Mouse (Mus musculus) urinary bladder, postnatal 10 days (tissue): ENCODE measurements around the gene Tlr3.

ENCODE experiments used
- DNase-seq: peaks from one replicate; pipeline ENCODE4 v3.0.0; 2022; ENCODE audit warnings: low spot score

Tlr3 gene

DNA sequence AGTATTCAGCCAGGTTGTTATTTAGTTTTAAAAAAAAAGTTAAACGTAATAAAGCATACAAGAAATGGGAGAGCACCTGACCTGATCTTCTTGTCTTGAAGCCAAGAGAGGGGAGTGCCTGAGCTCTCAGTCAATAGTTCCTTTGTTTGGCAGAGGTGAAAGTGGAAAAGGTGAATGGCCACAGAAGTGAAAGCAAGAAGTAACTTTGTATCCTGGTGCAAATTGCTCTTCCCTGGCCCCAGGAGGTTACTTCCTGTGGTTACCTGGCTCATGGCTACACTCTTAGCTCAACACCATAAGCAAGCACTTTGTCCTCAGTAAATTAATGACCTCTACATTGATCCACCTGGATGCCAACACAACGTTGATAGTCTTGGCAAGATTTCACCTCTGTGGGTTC lies at the start of gene Tlr3:
TSS of gene Tlr3 (minus strand) at position 199 of the 400 bp plus-strand sequence.
- no peak for DNase-seq

DNA sequence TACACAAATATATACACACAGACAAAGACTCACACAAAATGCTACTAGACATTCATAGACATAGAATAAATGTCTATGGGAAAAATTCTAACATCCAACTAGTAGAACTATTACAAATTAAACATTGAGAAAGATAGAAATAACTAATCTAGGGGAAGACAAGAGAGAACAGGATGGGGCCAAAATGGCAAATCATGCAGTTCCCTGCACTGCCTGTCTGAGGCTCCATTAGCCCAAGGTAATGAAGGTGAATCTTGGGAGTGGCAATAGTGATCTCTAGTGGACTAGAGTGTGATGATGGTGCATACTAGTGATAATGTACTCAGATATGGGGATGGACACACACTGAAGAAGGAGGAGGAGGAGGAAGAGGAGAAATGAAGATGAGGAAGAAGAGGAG lies 47.0 kb upstream of the Tlr3 start:
- no peak for DNase-seq

DNA sequence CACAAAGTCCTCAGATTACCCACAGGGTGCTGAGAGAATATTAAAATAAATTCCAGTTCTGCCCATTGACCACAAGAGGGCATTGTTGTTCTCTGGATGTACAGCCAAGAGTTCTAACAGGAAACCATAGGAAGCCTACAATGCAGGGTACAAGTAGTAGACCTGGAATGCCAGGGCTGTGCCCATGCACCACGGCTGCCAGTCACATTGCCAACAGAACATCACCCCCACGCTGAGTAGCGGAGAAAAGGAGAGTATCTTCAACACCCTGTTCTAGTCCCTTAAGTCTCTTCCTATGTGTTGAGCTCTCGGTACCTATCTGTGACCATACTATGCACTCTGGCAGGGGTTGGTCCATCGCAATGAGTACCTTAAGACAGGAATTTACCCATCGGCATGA lies 43.5 kb upstream of the Tlr3 start:
- DNase-seq, result no peak

DNA sequence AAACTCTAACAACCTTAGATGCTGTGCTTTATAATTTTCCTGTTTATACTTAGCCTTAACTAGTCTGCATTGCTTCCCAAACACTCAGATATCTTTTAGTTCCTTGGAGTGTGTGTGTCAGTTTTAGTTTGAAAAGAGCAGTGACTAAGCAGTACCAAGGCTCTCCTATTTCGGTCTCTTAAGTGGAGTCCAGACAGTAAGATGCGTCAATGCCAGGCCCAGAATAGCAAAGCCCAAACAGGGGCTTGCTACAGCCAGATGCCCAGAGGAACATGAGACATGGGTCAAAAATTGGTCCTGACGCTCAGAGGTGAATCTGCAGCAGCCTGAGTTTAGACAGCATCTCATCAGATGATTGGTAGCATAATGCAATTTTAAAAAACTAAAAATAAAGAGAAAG lies 41.2 kb upstream of the Tlr3 start:
- no peak for DNase-seq

DNA sequence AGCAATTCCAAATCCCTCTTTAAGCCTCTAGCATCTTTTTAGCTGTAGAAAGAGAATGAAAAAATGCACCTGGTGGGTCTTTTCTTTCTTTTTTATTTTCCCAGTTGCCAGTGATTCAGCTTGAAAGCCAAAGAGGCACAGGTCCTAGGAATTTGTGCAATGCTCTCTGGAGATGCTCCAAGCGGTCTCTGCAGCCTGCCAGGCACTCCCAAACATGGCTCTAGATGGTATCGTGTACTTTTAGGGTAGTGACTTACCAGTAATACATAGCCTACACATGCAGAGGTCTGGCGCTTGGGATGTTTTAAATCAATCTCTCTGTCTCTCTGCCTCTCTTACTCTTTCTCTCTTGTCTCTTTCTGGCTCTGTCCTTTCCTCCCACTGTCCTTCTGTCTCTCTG lies 38.0 kb upstream of the Tlr3 start:
- no peak for DNase-seq

DNA sequence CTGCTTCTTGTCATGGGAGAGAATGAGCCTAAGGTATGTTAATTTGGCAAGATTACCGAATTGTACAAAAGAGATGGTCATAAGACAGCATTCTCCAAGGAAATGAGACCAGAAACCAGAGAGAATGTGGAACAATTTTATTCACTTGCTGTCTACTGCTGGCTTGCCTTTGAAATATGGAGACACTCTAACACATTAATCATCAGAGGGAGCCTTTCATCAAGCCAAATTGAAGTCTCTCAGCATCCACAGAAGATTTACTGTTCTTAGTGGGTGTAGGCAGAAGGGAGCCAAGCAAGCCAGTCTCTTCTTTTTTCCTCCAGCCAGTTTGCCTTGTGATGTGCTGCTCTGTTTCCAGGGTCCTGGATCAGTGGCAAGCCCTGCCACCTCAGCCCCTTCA lies 37.4 kb upstream of the Tlr3 start:
- DNase-seq, result no peak

DNA sequence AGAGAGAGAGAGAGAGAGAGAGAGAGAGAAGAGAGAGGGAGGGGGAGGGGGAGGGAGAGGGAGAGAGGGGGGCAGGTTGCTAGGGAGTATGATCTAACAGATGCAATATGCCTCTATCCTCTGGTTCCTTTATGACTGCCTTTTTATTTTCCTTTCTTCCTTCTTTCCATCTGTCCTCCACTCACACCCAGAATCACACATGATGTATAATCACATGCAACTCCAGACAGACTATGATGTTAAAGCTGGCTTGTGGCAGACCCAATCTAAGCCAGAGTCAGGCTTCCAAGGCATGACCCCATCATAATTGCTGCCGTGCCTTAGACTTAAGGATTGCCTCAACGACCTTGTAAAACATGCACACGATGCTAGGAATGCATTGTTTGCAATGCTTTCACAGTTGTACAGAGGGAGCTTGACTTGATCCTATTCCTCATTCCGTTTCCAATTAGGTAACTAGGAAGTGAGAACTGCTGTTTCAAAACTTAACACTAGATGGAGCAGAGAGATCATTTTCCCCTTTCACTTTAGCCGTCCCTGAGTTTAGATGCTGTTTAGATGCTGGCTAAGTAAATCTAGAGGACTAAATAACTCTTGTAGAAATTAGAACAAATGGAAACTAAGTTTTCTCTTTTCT lies 28.1 kb upstream of the Tlr3 start:
- DNase-seq, result no peak

DNA sequence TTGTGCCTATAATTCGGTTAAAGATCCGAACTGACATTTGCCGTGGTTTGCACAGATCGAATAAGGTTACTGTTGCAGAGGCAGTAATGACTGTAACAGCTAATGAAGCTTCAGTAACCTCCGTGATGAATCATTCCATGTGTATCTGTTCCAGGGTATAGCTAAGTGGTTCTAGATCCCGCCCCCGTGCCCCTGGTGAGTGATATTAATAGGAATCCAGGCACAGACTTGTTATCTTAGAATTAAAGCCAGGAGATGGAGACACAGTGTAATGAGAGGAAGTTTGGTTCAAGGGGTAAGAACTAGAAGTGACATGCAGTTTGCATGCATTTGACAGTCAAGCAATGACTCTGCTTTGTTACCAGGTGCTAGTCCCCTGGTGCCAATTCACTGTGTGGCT lies 9.3 kb upstream of the Tlr3 start:
- no peak for DNase-seq

DNA sequence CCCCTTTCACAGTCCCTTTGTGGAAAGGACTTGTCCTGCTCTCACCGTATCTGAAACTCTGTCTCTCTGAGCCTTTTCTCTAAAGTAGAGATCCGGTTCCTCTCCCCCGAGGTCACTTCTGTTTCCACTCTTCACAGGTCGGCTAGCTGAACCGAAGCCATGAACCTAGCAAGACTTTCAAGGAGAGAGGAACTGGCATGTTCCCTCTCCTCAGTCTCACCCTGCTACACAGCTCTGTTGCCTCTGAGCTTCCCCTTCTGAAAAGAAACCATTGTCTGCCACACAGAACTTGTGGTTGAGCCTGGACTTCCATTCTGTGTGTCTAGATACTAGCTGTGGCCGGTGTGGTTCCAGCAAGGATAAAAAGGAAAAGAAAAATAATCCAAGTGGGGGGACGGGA lies 4.1 kb upstream of the Tlr3 start:
- no peak for DNase-seq

DNA sequence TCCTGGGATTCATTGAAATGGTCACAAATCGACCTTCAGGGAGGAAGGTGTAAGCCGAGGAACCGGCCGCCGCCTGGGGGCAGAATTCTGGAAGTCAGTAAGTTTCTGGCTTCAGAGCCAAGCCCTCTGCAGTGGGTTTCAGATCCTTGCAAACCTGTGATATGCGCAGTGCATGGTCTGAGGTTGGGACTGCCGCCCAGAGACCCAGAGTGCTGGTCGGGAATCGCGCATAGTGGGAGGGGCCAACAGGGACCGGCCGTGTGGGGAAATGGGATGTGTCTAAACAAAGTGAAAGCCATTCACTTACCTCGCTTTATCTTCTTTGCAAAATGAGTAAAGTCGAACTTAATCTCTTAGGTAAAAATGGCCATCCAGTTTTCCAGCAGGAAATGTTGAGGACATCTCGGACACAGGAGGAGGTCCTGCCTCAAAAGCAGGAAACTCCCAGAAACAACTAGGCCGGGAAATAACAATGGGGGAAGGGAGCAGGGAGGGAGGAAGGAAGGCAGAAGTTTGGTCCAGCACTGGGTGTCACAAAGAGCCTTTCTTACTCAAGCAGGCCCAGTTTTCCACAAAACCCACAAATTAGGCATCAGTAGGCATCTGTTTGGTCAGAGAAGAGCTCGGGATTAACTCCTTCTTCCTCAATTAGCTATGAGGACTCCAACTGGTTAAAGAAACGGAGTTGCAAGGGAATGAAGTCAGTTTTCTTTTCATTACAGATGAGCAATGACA lies 567 bp downstream of the Tlr3 start:
- DNase-seq, result peak; percentile 10

DNA sequence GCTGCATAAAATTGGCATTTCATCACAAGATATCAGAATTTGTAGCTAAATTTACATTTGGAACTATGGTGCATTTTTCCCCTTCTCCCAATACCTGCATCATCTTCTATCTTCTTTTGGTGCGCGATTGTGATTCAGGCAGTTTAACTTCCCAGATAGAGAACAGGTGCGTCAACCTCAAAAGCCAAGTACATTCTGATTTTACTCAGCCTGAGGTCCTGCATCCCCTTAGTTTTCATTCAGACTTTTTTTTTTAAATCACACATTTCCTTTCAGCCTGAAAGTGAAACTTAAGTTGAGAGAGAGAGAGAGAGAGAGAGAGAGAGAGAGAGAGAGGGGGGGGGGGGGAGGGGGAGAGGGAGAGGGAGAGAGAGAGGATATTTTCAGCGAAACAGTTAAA lies 1.2 kb downstream of the Tlr3 start:
- no peak for DNase-seq

DNA sequence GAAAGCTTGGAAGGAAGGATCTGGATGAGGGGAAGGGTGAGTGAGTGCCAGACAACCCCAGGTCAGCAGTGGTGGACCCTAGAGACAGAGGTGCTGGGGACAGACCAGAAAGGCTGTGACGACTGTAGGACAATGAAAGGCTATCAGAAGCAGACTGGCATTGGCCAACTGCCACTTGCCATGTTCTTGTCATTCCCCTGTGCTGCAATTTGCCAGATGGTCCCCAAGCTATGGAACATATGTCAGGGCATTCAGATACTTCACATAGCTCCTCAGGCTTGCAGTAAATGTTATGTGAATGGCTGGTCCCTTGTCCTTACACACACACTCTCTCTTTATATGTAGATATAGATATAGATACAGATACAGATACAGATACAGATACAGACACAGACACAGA lies 27.6 kb downstream of the Tlr3 start:
- no peak for DNase-seq

DNA sequence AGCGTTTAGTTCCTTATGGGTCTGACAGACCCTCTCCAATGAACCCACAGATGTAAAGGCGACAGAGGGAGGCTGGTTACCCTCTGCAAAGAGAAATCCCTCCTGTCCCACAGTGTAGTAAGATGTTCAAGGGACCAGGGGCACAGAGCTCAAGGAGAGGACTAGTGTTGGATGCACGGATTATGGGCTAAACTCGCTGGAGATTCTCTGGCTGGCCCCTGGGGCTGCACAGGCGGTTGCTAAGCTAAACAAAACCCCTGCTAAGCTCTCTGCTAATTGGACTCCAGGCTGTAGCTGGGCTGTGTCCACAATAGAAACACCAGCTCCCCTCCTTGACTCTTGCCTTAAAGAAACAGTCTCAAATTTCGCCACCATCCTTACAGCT lies 28.9 kb downstream of the Tlr3 start, which contains the start of gene Fam149a:
TSS of gene Fam149a (minus strand) at position 329 of the 385 bp plus-strand sequence.
- no peak for DNase-seq

DNA sequence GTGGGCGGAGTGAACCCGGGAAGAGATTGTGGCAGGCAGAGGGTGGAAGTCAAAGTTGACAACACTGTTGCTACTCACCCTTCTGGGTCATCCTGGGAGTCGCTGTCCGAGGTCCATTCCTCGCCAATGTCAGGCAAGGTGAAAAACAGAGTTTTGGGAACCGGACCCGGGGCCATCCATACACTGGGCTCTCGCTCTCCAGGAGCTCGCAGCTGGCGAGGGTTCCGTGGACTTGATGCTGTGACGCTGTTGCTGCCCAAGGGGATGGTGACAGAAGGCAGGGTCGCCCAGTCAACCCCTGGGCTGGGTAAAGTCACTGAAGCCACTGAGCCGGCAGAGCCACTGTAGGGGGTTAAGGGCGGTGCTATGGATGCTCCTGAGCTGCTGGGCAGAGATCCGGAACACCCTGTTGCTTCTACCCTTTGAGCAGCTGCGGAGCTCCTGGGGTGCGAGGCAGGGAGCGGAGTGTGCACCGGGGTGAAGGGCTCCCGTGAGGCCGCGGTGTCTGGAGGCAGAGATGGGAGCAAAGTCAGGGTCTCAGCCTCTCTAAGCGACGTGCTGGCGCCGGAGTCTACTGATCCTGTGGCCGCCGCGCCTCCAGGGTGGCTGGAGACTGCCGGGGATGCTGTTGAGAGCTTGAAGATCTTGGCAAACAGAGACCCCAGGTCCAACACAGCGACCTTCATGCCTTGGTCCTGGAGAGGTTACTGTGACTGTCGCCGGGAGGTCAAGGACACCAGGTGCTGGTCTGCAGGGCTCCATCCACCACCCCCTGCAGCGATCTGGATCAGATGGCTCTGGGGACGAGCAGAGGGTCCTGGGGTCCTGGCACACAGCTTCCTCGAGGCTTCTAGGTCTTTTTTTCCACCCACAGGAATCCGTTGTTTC lies 29.6 kb downstream of the Tlr3 start:
- no peak for DNase-seq

DNA sequence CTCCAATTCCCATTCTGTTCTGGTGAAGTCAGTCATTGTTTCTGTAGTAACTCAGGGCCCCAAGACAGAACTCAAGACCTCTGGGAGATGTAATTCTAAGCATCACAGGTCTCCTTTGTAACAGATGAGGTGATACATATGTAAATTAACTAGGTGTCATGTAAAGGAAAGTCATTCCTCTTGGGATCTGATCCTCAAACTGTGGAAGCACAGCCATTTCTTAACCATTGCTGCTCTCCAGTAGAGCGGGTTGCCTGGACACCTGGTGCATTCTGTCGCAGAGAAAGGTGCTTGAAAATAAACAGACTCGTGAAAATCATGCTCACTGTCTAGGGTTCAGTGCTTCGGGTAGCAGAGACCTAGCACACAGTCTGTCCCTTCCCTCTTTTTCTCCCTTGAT lies 30.3 kb downstream of the Tlr3 start:
- DNase-seq, result no peak

DNA sequence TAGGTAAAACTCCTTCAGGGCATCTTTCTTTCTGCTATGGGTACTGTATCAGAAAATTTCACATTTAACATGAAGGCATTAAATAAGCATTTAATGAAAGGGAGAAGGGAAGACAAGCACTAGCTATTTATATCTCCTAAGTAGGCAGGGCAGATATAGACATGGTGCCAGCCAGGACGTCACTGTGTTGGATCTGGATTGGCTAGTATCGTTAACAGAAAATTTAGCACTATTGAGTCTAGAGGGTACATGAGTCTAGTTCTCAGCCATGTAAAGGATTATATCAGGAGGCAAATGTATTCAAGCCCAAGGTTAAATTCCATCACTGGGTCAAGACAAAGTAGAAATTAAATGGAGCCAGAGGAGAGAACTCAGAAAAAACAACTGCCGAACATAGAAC lies 36.8 kb downstream of the Tlr3 start:
- DNase-seq, result no peak

DNA sequence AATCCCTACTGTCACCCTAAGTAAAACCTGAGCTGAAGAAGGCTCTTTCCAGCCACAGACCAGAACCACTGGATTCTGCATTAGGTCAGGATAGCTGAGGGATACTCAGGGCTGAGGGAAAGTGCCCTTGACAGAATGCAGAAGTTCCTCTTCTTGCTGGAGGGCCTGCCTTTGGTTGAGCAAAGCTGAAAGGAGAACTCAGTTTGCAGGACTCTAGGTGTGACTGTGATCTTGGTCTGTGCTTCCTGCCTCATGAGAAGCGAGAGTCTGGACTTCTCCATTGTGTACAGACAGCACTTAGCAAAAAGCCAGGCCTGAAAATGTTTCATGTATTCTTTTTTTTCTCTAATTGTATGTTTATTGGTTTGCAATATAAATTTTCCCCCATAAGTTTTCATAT lies 43.7 kb downstream of the Tlr3 start:
- DNase-seq, result no peak

DNA sequence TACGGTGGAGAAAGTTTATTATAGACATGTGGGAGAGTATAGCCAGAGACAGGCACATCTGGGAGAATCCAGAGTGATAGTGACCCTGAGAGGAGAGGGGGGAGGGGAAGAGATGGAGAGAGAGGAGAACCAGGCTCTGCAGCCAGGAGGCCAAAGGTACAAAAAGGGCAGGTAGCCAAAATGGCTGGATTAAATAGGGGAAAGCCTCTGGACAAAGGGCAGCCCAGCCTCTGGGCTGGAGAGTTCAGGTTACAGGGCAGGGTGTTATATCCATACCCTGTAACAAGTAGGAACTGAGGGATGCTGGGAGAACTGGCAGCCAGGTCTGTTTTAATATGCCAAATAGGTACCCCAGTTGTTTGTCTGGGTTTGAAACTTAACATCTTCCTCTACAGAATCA lies 47.7 kb downstream of the Tlr3 start:
- DNase-seq, result no peak

DNA sequence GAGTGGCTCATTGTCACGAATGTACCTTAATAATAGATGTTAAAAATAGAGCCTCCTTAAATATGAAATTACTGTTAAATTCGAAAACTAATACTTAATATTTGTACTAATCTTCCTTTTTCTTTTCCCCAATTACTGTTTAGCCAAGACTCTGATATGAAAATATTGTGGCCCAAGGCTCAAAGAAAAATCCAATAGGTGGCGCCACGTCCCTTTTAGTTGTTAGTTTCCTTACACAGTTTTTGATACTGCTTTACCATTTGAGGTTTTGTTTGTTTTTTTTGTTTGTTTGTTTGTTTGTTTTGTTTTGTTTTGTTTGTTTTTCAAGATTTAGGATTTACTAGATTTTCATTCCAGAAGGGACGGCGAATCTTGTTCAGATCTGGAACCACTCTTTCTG lies 48.6 kb downstream of the Tlr3 start:
- no peak for DNase-seq

DNA sequence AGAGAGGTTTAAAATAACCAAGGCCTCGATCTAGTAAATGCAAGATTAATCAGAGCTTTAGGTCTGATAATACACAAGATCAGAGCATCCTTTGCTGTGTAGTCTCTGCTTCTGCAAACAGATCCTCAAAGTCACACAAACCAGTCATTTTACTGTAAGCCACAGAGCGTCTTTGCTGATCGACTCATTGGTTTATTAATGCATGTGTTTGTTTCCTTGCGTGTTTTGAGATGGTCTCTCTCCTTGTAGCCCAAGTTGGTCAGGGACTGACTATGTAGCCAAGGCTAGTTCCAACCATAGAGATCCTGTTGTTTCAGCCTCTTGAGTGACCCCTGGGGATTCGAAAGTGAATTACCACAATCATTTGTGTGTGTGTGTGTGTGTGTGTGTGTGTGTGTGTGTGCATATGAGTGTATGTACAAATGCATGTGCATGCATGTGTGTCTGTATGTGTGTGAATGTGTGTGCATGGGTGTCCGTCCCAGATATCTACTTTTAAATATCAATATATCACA lies 51.7 kb downstream of the Tlr3 start:
- no peak for DNase-seq

DNA sequence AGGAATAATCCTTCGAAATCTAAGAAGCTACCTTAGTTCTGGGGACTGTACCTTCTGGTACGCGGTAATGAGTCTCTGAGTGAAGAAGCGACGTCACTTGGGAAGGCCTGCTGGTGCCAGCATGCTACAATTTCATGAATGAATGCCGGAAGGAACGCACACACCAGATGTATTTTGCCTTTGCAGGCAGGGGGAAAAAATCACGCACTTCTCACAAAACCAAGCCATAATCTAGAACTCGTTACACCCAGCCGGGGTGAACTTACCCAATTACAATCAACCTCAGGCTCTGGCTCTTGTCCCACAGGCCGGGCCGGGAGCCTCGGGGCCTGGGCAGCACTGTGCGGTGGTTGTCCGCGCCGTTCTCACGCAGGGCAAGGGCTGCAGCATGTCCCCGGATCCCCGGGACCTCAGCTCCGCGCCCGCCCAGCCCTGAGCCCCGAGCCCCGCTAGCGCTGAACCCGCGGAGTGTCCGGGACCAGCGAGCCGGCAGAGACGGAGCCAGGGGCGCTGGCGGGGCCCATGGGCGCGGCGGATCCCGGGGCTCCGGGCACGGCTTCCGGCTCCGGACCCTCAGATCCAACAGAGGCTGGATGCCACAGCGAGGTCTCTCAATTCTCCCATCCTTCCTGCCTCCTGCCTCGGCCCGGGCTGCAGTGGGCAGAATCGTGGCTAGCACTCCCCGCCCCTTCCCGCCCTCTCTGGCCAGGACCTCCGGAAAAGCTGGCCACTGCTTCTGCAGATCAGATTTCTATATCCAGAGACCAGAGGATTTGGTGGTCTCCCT lies 52.6 kb downstream of the Tlr3 start:
- no peak for DNase-seq

DNA sequence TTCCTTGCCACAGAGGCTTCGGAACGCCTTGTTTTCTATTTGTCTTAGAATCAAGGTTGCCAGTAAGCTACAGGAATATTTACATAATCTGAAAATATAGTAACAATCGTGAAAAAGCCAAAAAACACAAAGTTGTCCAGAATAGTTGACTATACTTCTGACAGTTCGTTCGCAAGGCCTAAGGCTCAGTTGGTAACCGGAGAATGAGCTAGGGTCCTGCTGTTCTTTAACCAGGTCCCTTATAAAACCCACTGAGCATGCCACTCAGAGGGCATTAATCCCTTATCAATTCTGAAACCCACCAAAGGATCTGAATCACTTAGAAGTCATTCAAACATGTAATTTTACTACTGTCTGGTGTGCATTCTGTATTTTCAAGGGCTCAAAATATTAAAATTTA lies 55.1 kb downstream of the Tlr3 start:
- DNase-seq, result no peak
